Mouse (Mus musculus): ENCODE results near the gene Btrc. TPM values are rescaled to one million over a fixed set of nuclear protein-coding genes. Genes with fewer than 3 reads are reported as not detected.
A peak's percentile ranks its signal among the peaks of the same experiment; 100 is the strongest.
"Not testable (repeated sequence)": the region's sequence is repeated elsewhere in the genome, so short reads cannot be mapped to it uniquely, and the experiment has no call there.

Gene Btrc
- total and polyA plus RNA-seq, 3 experiments = 14.2 to 30.3 TPM; not detected in 1

- TF ChIP-seq TBP (IDR thresholded peaks at IDR 0.05; ENCODE audit: low read depth, low read length) (no peak), USF2 (IDR thresholded peaks at IDR 0.05; ENCODE audit: borderline replicate concordance in 1 of 2, insufficient read depth in 1 of 2, low read depth in 1 of 2, low read length in 2 of 2) (no peak), MXI1 (IDR thresholded peaks at IDR 0.05; ENCODE audit: low read depth, low read length) (peak; percentile 68; the same call in 1 of the 2 replicates), CHD2 (IDR thresholded peaks at IDR 0.05; ENCODE audit: low read length) (no peak), SMC3 (IDR thresholded peaks at IDR 0.05; ENCODE audit: low read depth, low read length) (peak; percentile 95), BHLHE40 (IDR thresholded peaks at IDR 0.05; ENCODE audit: borderline replicate concordance, low read depth, low read length) (no peak)
Measured at GRCm38 (mm10) chr19:45544925-45545321, 181.4 kb downstream of the Btrc start (continued).

DNA sequence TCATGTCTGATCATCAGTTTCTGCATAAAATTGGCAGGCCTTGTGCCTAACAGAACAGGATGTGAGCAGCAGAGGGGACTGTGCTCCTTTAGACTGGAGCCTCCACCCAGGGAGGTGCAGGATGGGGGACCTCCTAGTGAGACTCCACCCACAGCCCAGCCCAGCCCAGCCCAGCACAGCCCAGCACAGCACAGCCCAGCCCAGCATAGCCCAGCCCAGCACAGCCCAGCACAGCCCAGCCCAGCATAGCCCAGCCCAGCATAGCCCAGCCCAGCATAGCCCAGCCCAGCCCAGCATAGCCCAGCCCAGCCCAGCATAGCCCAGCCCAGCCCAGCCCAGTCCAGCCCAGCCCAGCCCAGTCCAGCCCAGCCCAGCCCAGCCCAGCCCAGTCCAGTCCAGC, 184.7 kb downstream of the Btrc start:
- H3K36me3 ChIP-seq (ENCODE audit: control insufficient read depth in 1 of 2, insufficient read depth in 2 of 2, low read length in 2 of 2); H3K79me2 ChIP-seq (ENCODE audit: control insufficient read depth, insufficient read depth, low read length, poor library complexity); H3K27ac ChIP-seq (ENCODE audit: control insufficient read depth, low read depth, low read length); H3K4me3 ChIP-seq (ENCODE audit: control insufficient read depth in 1 of 2, insufficient read depth in 1 of 2, low read depth in 2 of 2, low read length in 2 of 2); H3K9ac ChIP-seq (ENCODE audit: control insufficient read depth, low read depth, low read length, poor library complexity, severe bottlenecking); H3K27me3 ChIP-seq (ENCODE audit: control insufficient read depth in 1 of 2, insufficient read depth in 2 of 2, low read length in 2 of 2); H3K9me3 ChIP-seq (replicated peaks; ENCODE audit: insufficient read depth, low read length): not testable (repeated sequence)
- peaks cover 2 to 15% of the 10 kb centered on the region in 2 experiments for H3K4me1 ChIP-seq (ENCODE audit: control insufficient read depth in 1 of 2, insufficient read depth in 2 of 2, low read length in 2 of 2)
- DNase-seq (ENCODE audit: low read depth, low spot score) = peak; percentile 79

- no peak overlapping the region for H3K9ac ChIP-seq (ENCODE audit: control insufficient read depth, low read depth, low read length, poor library complexity, severe bottlenecking)
- no peak overlapping the region for H3K27ac ChIP-seq (ENCODE audit: control insufficient read depth, low read depth, low read length)
- H3K4me3 ChIP-seq (ENCODE audit: control insufficient read depth in 1 of 2, insufficient read depth in 1 of 2, low read depth in 2 of 2, low read length in 2 of 2) = no peak overlapping the region
- H3K9me3 ChIP-seq (replicated peaks; ENCODE audit: insufficient read depth, low read length) = no peaks in the 10 kb centered on the region
- H3K27me3 ChIP-seq (ENCODE audit: control insufficient read depth in 1 of 2, insufficient read depth in 2 of 2, low read length in 2 of 2) = no peaks in the 10 kb centered on the region
- no peaks in the 10 kb centered on the region for H3K79me2 ChIP-seq (ENCODE audit: control insufficient read depth, insufficient read depth, low read length, poor library complexity)
- no peak for DNase-seq (ENCODE audit: low read depth, low spot score)
- no peaks in the 10 kb centered on the region; a peak in 1 of 4 replicates for H3K36me3 ChIP-seq (ENCODE audit: control insufficient read depth in 1 of 2, insufficient read depth in 2 of 2, low read length in 2 of 2)
- TF ChIP-seq ZC3H11A (IDR thresholded peaks at IDR 0.05; ENCODE audit: low read depth, low read length) (no peak), MAX (IDR thresholded peaks at IDR 0.05; ENCODE audit: low read length) (no peak), EP300 (IDR thresholded peaks at IDR 0.05; ENCODE audit: low read depth in 1 of 2, low read length in 2 of 2) (0 out of 4 replicates have a peak, but pooled peaks of 1 of the 2 experiments have one; percentile 20), MYB (IDR thresholded peaks at IDR 0.05; ENCODE audit: low read depth, low read length) (no peak), CHD1 (IDR thresholded peaks at IDR 0.05; ENCODE audit: low read depth, low read length) (no peak), GATA1 (IDR thresholded peaks at IDR 0.05; ENCODE audit: low read depth, low read length) (peak; percentile 13; the same call in 1 of the 2 replicates), POLR2AphosphoS5 (IDR thresholded peaks at IDR 0.05; ENCODE audit: borderline replicate concordance, low read depth, low read length) (no peak), ETS1 (IDR thresholded peaks at IDR 0.05; ENCODE audit: low read depth, low read length) (no peak), ZMIZ1 (IDR thresholded peaks at IDR 0.05; ENCODE audit: low read depth, low read length) (no peak), GABPA (IDR thresholded peaks at IDR 0.05; ENCODE audit: low read depth, low read length) (no peak), ZKSCAN1 (IDR thresholded peaks at IDR 0.05; ENCODE audit: low read depth, low read length) (no peak), TAL1 (IDR thresholded peaks at IDR 0.05; ENCODE audit: low read length) (peak; percentile 19; the same call in 1 of the 2 replicates), RAD21 (IDR thresholded peaks at IDR 0.05; ENCODE audit: low read depth, low read length) (no peak), HCFC1 (IDR thresholded peaks at IDR 0.05; ENCODE audit: low read depth, low read length) (no peak), TBP (IDR thresholded peaks at IDR 0.05; ENCODE audit: low read depth, low read length) (no peak)
- peaks cover 2 to 12% of the 10 kb centered on the region in 2 experiments; a peak in 3 of 4 replicates for H3K4me1 ChIP-seq (ENCODE audit: control insufficient read depth in 1 of 2, insufficient read depth in 2 of 2, low read length in 2 of 2)
Measured at GRCm38 (mm10) chr19:45549128-45549915, 185.8 kb downstream of the Btrc start.
